Mouse (Mus musculus): ENCODE data around the gene Smr2.
"Not testable (repeated sequence)": the region's sequence is repeated elsewhere in the genome, so short reads cannot be mapped to it uniquely, and the experiment has no call there.

Gene Smr2

DNA sequence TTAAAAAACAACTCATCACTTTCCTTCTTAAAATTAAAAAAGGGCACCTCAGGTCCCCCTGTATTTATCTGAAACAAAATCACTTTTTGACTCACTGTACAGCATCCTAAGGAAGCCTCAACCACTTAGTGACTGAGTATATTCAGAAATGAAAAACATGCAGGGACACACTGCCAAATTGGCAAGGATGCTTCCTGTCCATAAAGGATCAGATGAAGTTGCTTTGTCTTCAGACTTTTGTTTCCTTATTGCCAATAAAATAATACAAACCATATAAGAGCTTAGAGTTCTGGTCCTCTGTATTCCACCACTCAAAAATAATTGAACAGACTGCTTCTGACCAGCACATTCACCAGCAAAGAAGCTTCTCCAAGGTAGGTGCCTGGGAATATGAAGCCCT is at the start of gene Smr2:
TSS of gene Smr2 (plus strand) at position 301 of the 400 bp plus-strand sequence.
- DNase-seq, result not testable (repeated sequence)

DNA sequence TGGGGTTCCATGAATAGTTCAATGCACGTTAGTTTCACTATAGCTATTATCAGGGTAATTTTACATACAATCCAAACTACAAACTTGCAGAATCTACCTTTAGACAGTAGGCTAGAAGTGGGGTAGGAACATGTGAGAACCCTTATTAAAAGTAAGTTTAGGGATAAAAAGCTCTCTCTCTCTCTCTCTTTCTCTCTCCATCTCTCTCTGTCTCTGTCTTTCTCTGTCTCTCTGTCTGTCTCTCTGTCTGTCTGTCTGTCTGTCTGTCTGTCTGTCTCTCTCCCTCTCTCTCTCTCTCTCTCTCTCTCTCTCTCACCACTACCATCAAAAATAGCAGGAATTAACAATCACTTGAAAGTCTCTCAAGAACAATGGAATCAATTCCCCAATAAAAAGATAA is 25.1 kb downstream of the Smr2 start, which contains the start of gene Gm11116:
TSS of gene Gm11116 (minus strand) at position 101 of the 400 bp plus-strand sequence.
- DNase-seq, result no peak

DNA sequence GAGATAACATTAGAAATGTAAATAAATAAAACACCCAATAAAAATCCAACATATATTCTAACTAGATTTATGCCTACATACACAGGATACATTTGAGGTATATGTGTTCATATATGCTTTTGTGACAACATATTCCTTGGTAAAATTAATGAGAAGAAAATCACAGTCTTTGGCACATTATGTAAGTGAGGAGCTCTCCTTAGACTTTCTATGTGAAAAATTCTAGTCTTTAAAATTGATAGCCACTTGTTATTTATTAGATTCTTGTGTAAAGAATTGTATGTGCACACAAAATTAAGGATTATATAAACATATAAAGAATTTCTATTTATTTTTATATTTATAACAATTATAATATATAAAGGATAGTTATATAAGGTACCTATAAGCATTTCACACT is 67.6 kb downstream of the Smr2 start, which contains the start of gene Gm11115:
TSS of gene Gm11115 (minus strand) at position 101 of the 400 bp plus-strand sequence.
- no peak for DNase-seq

All from right cerebral cortex, postnatal 14 days (tissue).